Mouse (Mus musculus) olfactory bulb, adult 2 months (tissue): Measurements from ENCODE around the gene Ipo9. TPM values are rescaled to one million over a fixed set of nuclear protein-coding genes. Genes with fewer than 3 reads are reported as not detected.
A peak's percentile ranks its signal among the peaks of the same experiment; 100 is the strongest.

ENCODE experiments used
- H3K27ac ChIP-seq: fragments of 200-500 bp; 2 replicates; pipeline ENCODE4 v1.5.1; 2012; ENCODE audit warnings: low read depth, low read length; ENCODE audit not compliant: insufficient read depth
- H3K4me1 ChIP-seq: fragments of 200-500 bp; 2 replicates; pipeline ENCODE4 v1.6.1; 2012; ENCODE audit warnings: low read length; ENCODE audit not compliant: control insufficient read depth, insufficient read depth
- H3K4me3 ChIP-seq: fragments of 200-500 bp; 2 replicates; pipeline ENCODE4 v1.5.1; 2012; ENCODE audit warnings: mild to moderate bottlenecking, low read depth, low read length, moderate library complexity; ENCODE audit not compliant: insufficient read depth
- CTCF ChIP-seq: fragments of 200-500 bp; IDR thresholded peaks from 2 replicates; pipeline ENCODE4 v1.5.1; 2012; ENCODE audit warnings: low read depth, mild to moderate bottlenecking, low read length, moderate library complexity; ENCODE audit not compliant: insufficient read depth
- POLR2A ChIP-seq: fragments of 200-500 bp; IDR thresholded peaks from 2 replicates; pipeline ENCODE4 v1.6.1; 2012; ENCODE audit warnings: mild to moderate bottlenecking, low read depth, low read length, moderate library complexity; ENCODE audit not compliant: insufficient read depth
- WGBS: fragments of 180-500 bp; shearing (Covaris S2); methylation state at CpG from one replicate; pipeline ENCODE4 v1.1.7; 2018; 5-methylcytosine and 5-hydroxymethylcytosine counted together
- polyA plus RNA-seq: library from polyadenylated mRNA; stranded (reverse); fragments of >200 nt; gene quantifications from 2 replicates; pipeline ENCODE4 v1.2.4, GENCODE M21; 2012; ENCODE audit warnings: low replicate concordance; ENCODE audit not compliant: missing spikeins, insufficient read depth, insufficient read length

Ipo9 gene
- polyA plus RNA-seq, 1 experiment = not detected

DNA sequence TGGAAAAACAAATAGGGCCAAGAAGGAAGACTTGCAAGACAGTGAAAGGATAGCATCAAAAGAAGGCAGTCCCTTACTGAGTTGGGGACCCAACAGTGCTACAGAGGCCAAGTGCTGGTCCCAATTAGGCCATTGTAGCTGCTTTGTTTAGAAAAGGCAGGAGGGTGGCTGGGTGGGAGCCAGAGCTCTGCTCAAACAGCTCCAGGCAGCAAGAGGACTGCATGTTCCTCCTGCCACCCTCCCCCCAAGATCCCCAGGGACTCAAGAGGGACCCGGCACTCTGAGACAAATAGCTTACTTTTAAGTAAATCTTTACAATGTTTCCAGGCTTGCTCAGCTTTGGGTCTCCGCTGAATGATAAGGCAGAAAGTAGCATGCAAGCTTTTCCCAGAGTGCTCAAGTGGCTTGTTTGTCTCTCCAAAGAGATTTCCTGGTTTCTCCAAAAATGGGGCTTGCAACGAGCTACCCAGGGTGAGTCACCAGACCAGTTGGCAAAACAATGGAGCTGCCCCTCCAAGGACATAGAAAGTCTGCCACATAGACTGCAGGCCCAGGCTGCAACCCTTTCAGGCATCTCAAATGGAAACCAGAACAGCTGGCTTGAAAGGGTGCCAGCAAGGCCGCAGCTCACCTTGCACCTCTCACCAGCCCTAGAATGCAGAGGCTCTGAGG lies 82.7 kb downstream of the Ipo9 start:
- 49% methylated on average over 4 of the region's 4 CpGs for WGBS
- peak overlapping the region; percentile 33 for H3K27ac ChIP-seq
- TF ChIP-seq CTCF (no peak), POLR2A (no peak)

GRCm38 (mm10) chr1:135346891-135347290 lies 83.4 kb downstream of the Ipo9 start:
- H3K4me1 ChIP-seq = peaks cover 14% of the 10 kb centered on the region
- WGBS = 72% methylated on average over 3 of the region's 3 CpGs
- no peak overlapping the region for H3K4me3 ChIP-seq
- H3K27ac ChIP-seq = peak overlapping the region; percentile 33
- TF ChIP-seq POLR2A = no peak
- TF ChIP-seq CTCF = no peak

More for the DNA sequence above, 82.7 kb downstream of the Ipo9 start:
- H3K4me1 ChIP-seq = peaks cover 14% of the 10 kb centered on the region
- no peak overlapping the region for H3K4me3 ChIP-seq

- WGBS = 75% methylated on average over 4 of the region's 4 CpGs
- H3K27ac ChIP-seq = no peak overlapping the region
- TF ChIP-seq POLR2A (no peak), CTCF (no peak)
- peaks cover 14% of the 10 kb centered on the region for H3K4me1 ChIP-seq
- H3K4me3 ChIP-seq = no peak overlapping the region
Observed at GRCm38 (mm10) chr1:135344026-135344425, 86.3 kb downstream of the Ipo9 start.

GRCm38 (mm10) chr1:135341947-135342346 lies 88.4 kb downstream of the Ipo9 start:
- Histone ChIP-seq H3K4me1 (peaks cover 3% of the 10 kb centered on the region), H3K27ac (no peak overlapping the region), H3K4me3 (no peak overlapping the region)
- TF ChIP-seq CTCF = no peak
- TF ChIP-seq POLR2A = no peak
- WGBS = 79% methylated on average over 8 of the region's 8 CpGs

Other genes starting within 250 kb of the Ipo9 start
- not detected in 2 replicates for gene Elf3, start 171.9 kb downstream of the Ipo9 start, polyA plus RNA-seq
- not detected in 2 replicates for gene Rnpep, start 146.4 kb downstream of the Ipo9 start, polyA plus RNA-seq
- gene Timm17a, start 116.7 kb downstream of the Ipo9 start, polyA plus RNA-seq = not detected in 2 replicates
- not detected in 2 replicates for gene Lmod1, start 105.7 kb downstream of the Ipo9 start, polyA plus RNA-seq
- gene Shisa4, start 55.3 kb downstream of the Ipo9 start, polyA plus RNA-seq = not detected in 2 replicates
- 79.3 TPM in 1 of 2 replicates, not detected in the other for gene Nav1, start 176.8 kb upstream of the Ipo9 start, polyA plus RNA-seq